Mouse (Mus musculus) Muller cell, postnatal 12 days (primary cell): ENCODE measurements around the gene C77080.

ENCODE experiments used
- DNase-seq: peaks from one replicate; pipeline ENCODE4 v3.0.0-alpha.2; 2015; ENCODE audit errors: inconsistent ontology term

The C77080 gene

GRCm38 (mm10) chr4:129239075-129239474, 22.1 kb downstream of the C77080 start:
- DNase-seq, result peak; percentile 90

DNA sequence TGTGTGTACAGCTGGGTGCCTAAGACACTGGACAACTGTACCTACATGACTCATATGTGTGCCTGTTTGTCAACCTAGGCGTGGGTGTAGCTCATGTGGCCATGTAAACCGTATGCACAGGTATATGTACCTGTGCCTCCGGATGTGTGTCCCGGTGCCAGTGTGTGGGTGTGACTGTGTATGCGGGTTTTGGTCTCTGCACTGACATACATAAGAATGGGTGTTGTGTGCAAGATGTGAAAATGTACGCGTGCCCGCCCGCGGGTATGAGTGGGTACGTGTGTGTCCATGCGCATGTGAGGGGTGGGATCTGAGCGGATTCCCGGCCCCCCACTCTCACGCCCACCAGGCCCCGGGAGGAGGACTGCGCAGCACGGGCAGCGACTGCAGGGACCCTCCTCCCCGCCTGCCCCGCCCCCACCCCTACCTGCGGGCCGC, 22.6 kb downstream of the C77080 start:
- no peak for DNase-seq

GRCm38 (mm10) chr4:129237843-129238441, 23.3 kb downstream of the C77080 start:
- peak; percentile 71 for DNase-seq

DNA sequence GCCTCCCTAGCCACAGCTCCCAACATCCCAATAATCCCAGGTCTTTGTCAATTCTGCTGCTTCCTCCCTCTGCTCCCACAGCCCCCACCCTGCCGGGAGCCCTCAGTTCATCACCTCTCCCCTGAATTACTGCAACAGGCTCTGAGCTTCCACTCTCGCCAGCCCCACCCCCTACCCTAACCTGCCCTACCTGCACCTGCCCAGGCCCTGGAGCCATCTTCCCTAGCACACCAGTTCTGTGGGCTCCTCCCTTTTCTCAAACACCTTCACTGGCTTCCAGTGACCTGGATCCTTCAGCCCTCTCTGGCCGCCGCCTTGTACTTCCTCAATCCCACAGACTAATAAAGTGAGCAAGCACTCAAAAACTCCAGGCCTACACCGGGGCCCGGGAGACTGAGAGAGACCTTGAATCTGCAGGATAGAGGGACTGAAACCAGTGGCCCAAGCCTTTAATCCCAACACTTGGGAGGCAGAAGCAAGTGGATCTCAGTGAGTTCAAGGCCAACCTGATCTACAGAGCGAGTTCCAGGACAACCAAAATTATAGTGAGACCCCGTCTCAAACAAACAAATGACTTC, 24.9 kb downstream of the C77080 start:
- DNase-seq, result no peak

GRCm38 (mm10) chr4:129235147-129235546, 26.1 kb downstream of the C77080 start:
- DNase-seq, result no peak

- DNase-seq, result no peak
These were observed 26.7 kb downstream of the C77080 start for GRCm38 (mm10) chr4:129234488-129234887.

DNA sequence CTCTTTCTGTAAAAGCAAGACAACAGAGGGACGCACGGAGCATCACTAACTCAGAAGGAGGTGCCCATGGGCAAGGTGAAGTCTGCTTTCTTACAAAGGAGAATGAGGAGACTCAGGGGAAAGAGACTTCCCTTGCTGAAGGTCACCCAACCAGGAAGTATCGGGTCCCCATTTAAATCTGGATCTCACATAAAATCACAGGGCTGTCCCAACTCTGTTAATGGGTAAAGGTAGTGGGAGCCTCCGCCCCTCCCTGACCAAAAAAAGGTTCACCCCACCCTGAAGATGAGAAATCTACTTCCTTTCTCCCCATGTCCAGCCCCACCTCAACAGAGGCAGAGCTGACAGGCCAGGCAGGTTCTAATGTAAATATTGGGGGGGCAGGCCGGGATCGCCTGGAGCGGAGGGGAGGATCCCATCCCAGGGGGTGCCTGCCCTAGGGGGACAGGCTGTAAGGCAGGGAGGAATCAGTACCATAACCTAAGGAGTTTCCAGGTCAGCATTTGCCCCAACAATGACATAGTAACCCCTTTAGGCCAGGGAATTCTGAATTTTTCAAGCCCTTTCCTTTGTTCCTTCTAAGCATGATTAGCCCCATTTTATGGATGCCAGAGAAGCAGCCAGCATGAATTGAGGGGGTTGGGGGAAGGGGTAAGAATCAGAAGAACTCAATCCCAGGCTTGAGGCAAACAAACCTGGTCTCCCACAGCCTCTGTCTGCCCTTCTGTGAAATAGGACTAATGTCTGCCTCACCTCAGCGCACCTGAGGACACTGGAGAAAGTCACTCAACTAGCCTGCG, 28.4 kb downstream of the C77080 start:
- DNase-seq, result peak; percentile 60

DNA sequence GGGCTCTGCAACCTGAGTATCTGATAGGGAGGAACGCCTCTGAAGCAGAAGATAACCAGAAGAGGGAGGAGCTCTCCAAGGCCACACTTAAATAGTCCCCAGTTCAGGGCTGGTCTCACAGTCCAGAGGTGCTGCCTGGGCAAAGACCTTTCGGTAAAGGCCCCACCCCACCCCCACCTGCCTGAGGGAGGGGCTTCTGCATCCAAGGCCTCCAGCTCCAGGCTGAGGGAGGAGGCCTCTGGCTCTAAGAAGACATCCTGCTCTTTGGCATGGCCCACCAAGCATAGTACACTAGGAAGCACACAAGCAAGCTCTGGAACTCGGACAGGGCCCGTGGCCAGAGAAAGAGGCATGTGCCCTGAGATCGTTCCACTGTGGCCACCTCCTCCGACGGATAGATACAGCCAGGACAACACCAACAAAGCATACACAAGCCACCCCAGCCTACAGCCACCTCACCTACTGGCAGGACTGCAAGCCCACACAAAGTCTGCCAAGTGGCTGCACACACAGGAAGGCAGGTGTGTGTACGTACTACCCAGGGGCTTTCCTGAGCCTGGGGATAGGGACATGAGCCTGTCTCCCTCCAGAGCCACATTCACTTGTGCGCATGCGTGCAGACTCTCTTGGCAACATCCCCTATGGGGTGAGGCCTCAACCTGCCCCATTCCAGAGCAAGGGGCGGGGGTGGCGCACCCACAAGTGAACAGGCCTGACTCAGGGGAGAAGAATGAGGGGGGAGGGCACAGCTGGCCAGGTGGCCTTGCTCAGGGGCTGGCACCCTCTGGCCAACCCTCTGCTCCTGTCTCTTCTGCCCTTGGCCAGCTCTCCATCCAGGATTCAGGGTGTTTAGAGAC, 29.4 kb downstream of the C77080 start:
- DNase-seq, result peak; percentile 58

DNA sequence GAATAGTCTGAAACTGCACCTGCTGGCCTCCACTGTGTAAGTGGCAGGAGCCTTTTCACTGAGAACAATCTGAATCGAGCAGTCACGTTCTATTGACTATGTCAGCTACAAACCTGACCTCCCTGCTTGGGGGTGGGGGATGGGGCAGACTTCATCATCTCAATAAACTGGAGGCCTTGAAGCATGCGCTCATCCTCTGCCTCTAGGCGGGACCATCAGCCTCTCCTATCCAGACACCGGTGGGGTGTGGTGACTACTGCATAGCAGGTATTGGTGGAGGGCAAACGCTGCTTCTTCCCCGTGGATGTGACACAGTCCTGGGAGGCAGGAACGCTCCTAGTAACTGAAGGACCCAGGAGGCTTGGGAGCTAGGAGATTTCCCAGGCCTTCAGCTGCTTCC, 30.3 kb downstream of the C77080 start:
- no peak for DNase-seq

- DNase-seq, result peak; percentile 37
These were observed 33.2 kb downstream of the C77080 start for GRCm38 (mm10) chr4:129227985-129228381.

GRCm38 (mm10) chr4:129227170-129227984, 33.8 kb downstream of the C77080 start:
- DNase-seq, result no peak

- no peak for DNase-seq
These were observed 34.7 kb downstream of the C77080 start for GRCm38 (mm10) chr4:129226441-129226963.

DNA sequence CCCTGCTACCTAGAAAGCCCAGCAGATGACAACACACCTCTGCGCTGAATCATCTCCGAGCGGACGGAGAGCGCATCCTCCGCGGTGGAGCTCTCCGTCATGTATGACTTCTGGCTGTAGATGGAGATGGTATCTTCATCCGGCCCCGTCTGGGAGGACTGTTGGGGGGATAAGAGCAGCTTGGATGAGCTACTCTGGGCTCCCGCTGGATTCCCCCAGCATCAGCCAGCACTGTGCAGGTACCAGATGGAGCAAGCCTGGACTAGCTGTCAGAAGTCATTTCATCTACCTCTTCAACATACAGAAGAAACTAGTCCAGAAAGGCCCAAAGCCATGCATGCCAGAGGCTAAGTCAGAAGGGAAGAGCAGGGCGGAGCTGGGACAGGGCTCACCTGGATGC, 35.9 kb downstream of the C77080 start:
- DNase-seq, result no peak

DNA sequence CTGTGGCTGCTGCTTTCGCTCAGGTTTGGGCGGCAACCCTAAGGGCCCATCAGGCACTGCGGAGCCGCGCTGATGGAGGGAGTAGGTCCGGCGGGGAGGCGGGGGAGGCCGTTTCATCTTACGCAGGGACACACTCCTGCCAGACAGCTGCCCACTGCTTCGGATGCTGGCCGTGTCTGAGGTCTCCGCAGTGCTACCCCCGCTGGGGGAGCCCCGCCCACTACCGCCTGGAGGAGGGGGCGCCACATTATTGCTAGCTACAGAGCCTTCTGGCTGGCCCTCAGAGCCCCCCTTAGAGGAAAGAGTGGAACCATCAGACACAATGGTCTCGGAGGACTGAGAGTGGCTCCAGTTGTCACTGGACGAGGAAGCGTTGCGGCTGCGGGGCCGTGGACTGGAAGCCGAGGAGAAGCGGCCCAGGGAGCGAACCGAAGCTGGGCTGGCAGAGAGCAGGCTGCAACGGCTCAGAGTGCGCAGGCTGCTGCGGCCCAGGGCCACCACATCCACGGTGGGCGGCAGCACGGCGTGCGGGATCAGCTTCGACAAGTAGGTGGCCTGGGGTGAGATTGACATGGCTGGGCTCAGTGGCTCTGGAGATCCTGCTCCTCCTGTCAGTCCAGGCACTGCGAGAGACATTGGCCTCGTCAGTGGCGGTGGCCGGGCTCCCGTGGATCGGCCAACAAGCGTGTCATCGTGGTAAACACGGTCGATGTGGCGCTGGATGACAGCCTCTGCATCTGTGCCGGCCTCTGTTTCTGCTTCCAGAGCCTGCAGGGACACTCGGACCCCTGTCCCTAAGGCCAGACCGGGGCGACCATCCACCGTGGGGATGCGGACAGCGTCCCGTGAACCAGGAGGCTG, 37.6 kb downstream of the C77080 start:
- no peak for DNase-seq

GRCm38 (mm10) chr4:129222019-129222925, 38.9 kb downstream of the C77080 start:
- no peak for DNase-seq

DNA sequence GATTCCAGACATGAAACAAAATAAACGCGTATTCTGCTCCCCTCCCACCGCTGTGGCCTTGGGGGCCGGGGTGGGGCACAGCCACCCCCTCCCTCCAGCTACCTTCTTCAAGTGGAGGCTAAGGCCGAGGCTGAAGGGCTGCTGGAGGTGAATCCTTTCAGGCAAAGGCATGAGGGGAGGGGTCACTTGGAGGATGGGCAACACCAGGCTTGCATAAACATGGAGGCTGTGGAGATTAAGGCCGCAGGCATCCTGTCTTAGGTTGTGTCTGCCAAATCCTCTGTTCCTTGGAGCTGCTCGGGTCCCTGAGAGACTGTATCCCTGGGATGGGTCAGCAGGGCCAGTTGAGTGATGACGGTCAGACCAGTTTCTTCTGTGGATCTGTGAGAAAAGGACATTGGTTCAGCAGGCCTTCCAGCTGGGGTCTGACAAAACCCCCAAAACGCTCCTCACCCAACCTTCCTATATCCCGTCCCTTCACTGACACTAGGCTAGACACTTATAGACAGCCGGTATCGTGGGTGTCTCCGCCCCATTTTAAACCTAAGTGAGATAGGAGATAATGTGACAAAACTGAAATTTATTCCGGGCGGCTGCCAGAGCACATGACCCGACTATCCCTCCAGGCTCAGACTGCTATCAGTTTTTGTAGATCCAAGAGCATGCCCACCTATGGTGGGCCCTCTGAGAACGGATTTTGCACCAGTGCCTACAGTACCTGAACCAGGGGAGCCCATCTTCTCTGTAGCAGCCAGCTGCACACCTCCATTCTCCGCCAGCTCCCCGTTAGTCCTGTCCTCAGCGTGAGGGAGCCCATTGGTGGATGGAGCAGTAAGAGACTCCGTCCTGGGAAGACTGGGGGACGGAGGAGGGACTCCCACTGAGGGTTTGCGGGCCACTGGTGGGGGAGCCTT, 39.9 kb downstream of the C77080 start:
- no peak for DNase-seq

DNA sequence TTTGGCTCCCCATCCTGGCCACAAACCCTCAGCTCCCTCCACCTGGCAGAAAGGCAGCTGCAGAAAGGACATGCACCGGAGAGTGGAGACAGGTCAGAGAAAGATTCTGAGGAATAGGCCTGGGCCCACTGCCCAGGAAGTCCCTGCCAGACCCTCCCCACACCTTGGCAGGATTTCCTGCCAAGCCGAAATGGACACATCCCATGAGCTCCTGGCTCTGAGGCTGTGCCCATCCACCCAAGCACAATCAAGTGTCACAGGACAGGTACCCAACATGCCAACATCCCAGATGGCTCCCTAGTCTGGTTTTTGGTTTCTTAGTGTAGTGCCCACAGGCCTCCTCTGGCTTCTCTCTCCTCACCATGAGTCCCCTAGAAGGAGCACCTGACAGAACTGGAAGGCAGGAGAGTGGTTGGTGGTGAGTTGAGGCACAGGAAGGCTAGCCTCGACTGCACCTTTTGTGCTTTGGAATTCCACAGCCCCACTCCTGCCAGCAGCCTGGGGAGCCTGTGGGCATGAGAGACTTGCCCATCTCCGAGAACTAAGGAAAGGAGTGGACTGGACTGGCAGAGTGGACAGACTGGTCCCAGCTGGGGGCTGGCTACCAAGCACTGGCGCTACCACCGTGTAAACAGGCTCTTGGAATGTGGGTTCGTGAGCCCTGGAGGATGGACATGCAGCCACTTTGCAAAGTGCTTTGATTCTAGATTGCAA, 40.7 kb downstream of the C77080 start:
- DNase-seq, result no peak
